Mouse (Mus musculus) embryonic facial prominence, embryonic 13.5 days (tissue): Measurements from ENCODE around the gene Ccdc77. TPM values are rescaled to one million over a fixed set of nuclear protein-coding genes. Genes with fewer than 3 reads are reported as not detected.

Experiments
- ATAC-seq: fragments of 200-750 bp; cut with Nextera tagmentation; 2 replicates; pipeline ENCODE4 v1.8.0; 2017; ENCODE audit warnings: low read depth; ENCODE audit not compliant: insufficient number of reproducible peaks, insufficient read depth, low FRiP score, low TSS enrichment
- H3K27ac ChIP-seq: fragments of 300-500 bp; sonication (generic); 2 replicates; pipeline ENCODE4 v1.5.1; 2015; ENCODE audit warnings: moderate library complexity, mild to moderate bottlenecking, inconsistent platforms
- H3K27me3 ChIP-seq: fragments of 300-500 bp; sonication (generic); 2 replicates; pipeline ENCODE4 v1.6.1; 2015; ENCODE audit warnings: mild to moderate bottlenecking, inconsistent platforms
- H3K36me3 ChIP-seq: fragments of 300-500 bp; sonication (generic); 2 replicates; pipeline ENCODE4 v1.6.1; 2015; ENCODE audit warnings: mild to moderate bottlenecking, inconsistent platforms
- H3K4me1 ChIP-seq: fragments of 300-500 bp; sonication (generic); 2 replicates; pipeline ENCODE4 v1.6.1; 2015; ENCODE audit warnings: inconsistent platforms
- H3K4me2 ChIP-seq: fragments of 300-500 bp; sonication (generic); 2 replicates; pipeline ENCODE4 v1.6.1; 2015; ENCODE audit warnings: moderate library complexity, mild to moderate bottlenecking, inconsistent platforms
- H3K4me3 ChIP-seq: fragments of 300-500 bp; sonication (generic); 2 replicates; pipeline ENCODE4 v1.5.1; 2015; ENCODE audit warnings: mild to moderate bottlenecking, inconsistent platforms
- H3K9ac ChIP-seq: fragments of 300-500 bp; sonication (generic); 2 replicates; pipeline ENCODE4 v1.6.1; 2015; ENCODE audit warnings: mild to moderate bottlenecking, inconsistent platforms
- H3K9me3 ChIP-seq: fragments of 300-500 bp; sonication (generic); 2 replicates; pipeline ENCODE4 v1.6.1; 2016; ENCODE audit warnings: inconsistent platforms
- WGBS: fragments of 180-500 bp; shearing (Covaris S2); methylation state at CpG from one replicate; pipeline ENCODE4 v1.1.7; 2015; ENCODE audit warnings: mixed read lengths; 5-methylcytosine and 5-hydroxymethylcytosine counted together
- polyA plus RNA-seq: library from polyadenylated mRNA; unstranded; fragments of >200 nt; fragmentation: Nextera tagmentation; extraction: Ambion mirVana; gene quantifications from 2 replicates; pipeline ENCODE4 v1.2.1, GENCODE M21; 2015

Gene Ccdc77
- 22.5 and 29.1 TPM in 2 replicates for polyA plus RNA-seq

GRCm38 (mm10) chr6:120363688-120364522 lies at the start of gene Ccdc77, which contains the start of gene Kdm5a:
Gene Ccdc77 (minus strand): TSS chr6:120364374.
Gene Kdm5a (plus strand): TSS chr6:120364124.
- peak within 1 kb of the TSS; percentile 94 for H3K9ac ChIP-seq
- peak within 1 kb of the TSS; percentile 97 for H3K27ac ChIP-seq
- H3K4me2 ChIP-seq, result peak within 1 kb of the TSS; percentile 91
- H3K27me3 ChIP-seq, result no peaks in the 10 kb centered on the region
- WGBS, result under 1% methylated on average over 71 of the region's 71 CpGs
- H3K36me3 ChIP-seq, result peaks cover 19% of the 10 kb centered on the region
- ATAC-seq, result peak; percentile 95
- H3K4me3 ChIP-seq, result peak within 1 kb of the TSS; percentile 99
- H3K4me1 ChIP-seq, result peaks cover 10% of the 10 kb centered on the region
- no peaks in the 10 kb centered on the region for H3K9me3 ChIP-seq

GRCm38 (mm10) chr6:120403936-120404335 lies 39.8 kb upstream of the Ccdc77 start:
- no peak for ATAC-seq
- Histone ChIP-seq H3K36me3 (peaks cover 80% of the 10 kb centered on the region), H3K27ac (no peak overlapping the region), H3K4me2 (no peak overlapping the region), H3K9ac (no peak overlapping the region), H3K4me1 (no peaks in the 10 kb centered on the region), H3K27me3 (no peaks in the 10 kb centered on the region), H3K9me3 (no peaks in the 10 kb centered on the region), H3K4me3 (no peak overlapping the region)
- WGBS, result 95% methylated on average over 1 of the region's 1 CpGs

- WGBS, result 94% methylated on average over 5 of the region's 5 CpGs
- H3K4me3 ChIP-seq, result no peak overlapping the region
- no peak overlapping the region for H3K9ac ChIP-seq
- no peak overlapping the region for H3K4me2 ChIP-seq
- H3K27me3 ChIP-seq, result no peaks in the 10 kb centered on the region
- H3K36me3 ChIP-seq, result peaks cover 78% of the 10 kb centered on the region
- no peak overlapping the region for H3K27ac ChIP-seq
- H3K9me3 ChIP-seq, result no peaks in the 10 kb centered on the region
- H3K4me1 ChIP-seq, result no peaks in the 10 kb centered on the region
- ATAC-seq, result no peak
Observed at GRCm38 (mm10) chr6:120395622-120396345, 31.6 kb upstream of the Ccdc77 start.

- no peak overlapping the region for H3K4me2 ChIP-seq
- no peaks in the 10 kb centered on the region for H3K4me1 ChIP-seq
- no peaks in the 10 kb centered on the region for H3K9me3 ChIP-seq
- H3K27me3 ChIP-seq, result no peaks in the 10 kb centered on the region
- no peak overlapping the region for H3K9ac ChIP-seq
- H3K4me3 ChIP-seq, result no peak overlapping the region
- H3K27ac ChIP-seq, result no peak overlapping the region
- ATAC-seq, result no peak
- 89% methylated on average over 2 of the region's 2 CpGs for WGBS
- peaks cover 76% of the 10 kb centered on the region for H3K36me3 ChIP-seq
Observed at GRCm38 (mm10) chr6:120392811-120393210, 28.6 kb upstream of the Ccdc77 start.

GRCm38 (mm10) chr6:120390054-120390453 lies 25.9 kb upstream of the Ccdc77 start:
- Histone ChIP-seq H3K4me1 (no peaks in the 10 kb centered on the region), H3K9me3 (no peaks in the 10 kb centered on the region), H3K27ac (no peak overlapping the region), H3K9ac (no peak overlapping the region), H3K4me3 (no peak overlapping the region), H3K27me3 (no peaks in the 10 kb centered on the region), H3K4me2 (no peak overlapping the region), H3K36me3 (peaks cover 73% of the 10 kb centered on the region)
- no peak for ATAC-seq
- 91% methylated on average over 3 of the region's 3 CpGs for WGBS

GRCm38 (mm10) chr6:120376736-120377135 lies 12.6 kb upstream of the Ccdc77 start:
- Histone ChIP-seq H3K4me2 (no peak overlapping the region), H3K9ac (no peak overlapping the region), H3K4me1 (no peaks in the 10 kb centered on the region), H3K36me3 (peaks cover 88% of the 10 kb centered on the region), H3K27ac (no peak overlapping the region), H3K4me3 (no peak overlapping the region), H3K27me3 (no peaks in the 10 kb centered on the region), H3K9me3 (no peaks in the 10 kb centered on the region)
- no peak for ATAC-seq
- WGBS, result 92% methylated on average over 2 of the region's 2 CpGs

- peaks cover 29% of the 10 kb centered on the region for H3K36me3 ChIP-seq
- H3K4me2 ChIP-seq, result peak overlapping the region; percentile 91
- H3K4me1 ChIP-seq, result peaks cover 10% of the 10 kb centered on the region
- peak overlapping the region; percentile 94 for H3K9ac ChIP-seq
- H3K27me3 ChIP-seq, result no peaks in the 10 kb centered on the region
- 4% methylated on average over 15 of the region's 15 CpGs for WGBS
- peak overlapping the region; percentile 99 for H3K4me3 ChIP-seq
- H3K9me3 ChIP-seq, result no peaks in the 10 kb centered on the region
- no peak overlapping the region for H3K27ac ChIP-seq
- ATAC-seq, result no peak
Observed at GRCm38 (mm10) chr6:120365051-120365450, 877 bp upstream of the Ccdc77 start.

GRCm38 (mm10) chr6:120364523-120364905 lies 340 bp upstream of the Ccdc77 start:
- peak overlapping the region; percentile 99 for H3K4me3 ChIP-seq
- H3K4me2 ChIP-seq, result peak overlapping the region; percentile 91
- H3K4me1 ChIP-seq, result peaks cover 10% of the 10 kb centered on the region
- no peaks in the 10 kb centered on the region for H3K9me3 ChIP-seq
- peak overlapping the region; percentile 97 for H3K27ac ChIP-seq
- no peaks in the 10 kb centered on the region for H3K27me3 ChIP-seq
- 0% methylated on average over 31 of the region's 31 CpGs for WGBS
- ATAC-seq, result no peak
- H3K9ac ChIP-seq, result peak overlapping the region; percentile 94
- H3K36me3 ChIP-seq, result peaks cover 25% of the 10 kb centered on the region

- peak overlapping the region; percentile 97 for H3K27ac ChIP-seq
- peaks cover 10% of the 10 kb centered on the region for H3K36me3 ChIP-seq
- peak overlapping the region; percentile 91 for H3K4me2 ChIP-seq
- H3K4me3 ChIP-seq, result peak overlapping the region; percentile 99
- peaks cover 10% of the 10 kb centered on the region for H3K4me1 ChIP-seq
- H3K9me3 ChIP-seq, result no peaks in the 10 kb centered on the region
- ATAC-seq, result no peak
- no peaks in the 10 kb centered on the region for H3K27me3 ChIP-seq
- peak overlapping the region; percentile 94 for H3K9ac ChIP-seq
- 26% methylated on average over 15 of the region's 15 CpGs for WGBS
Observed at GRCm38 (mm10) chr6:120362774-120363687, 1.1 kb downstream of the Ccdc77 start.

- H3K27me3 ChIP-seq, result no peaks in the 10 kb centered on the region
- no peak overlapping the region for H3K4me3 ChIP-seq
- H3K9me3 ChIP-seq, result no peaks in the 10 kb centered on the region
- WGBS, result 91% methylated on average over 2 of the region's 2 CpGs
- peaks cover under 1% of the 10 kb centered on the region for H3K36me3 ChIP-seq
- no peak overlapping the region for H3K27ac ChIP-seq
- ATAC-seq, result no peak
- no peak overlapping the region for H3K4me2 ChIP-seq
- no peak overlapping the region for H3K9ac ChIP-seq
- peaks cover 10% of the 10 kb centered on the region for H3K4me1 ChIP-seq
Observed at GRCm38 (mm10) chr6:120362124-120362523, 2.0 kb downstream of the Ccdc77 start.
